Mouse (Mus musculus): ENCODE measurements at regions not wholly inside any gene's neighbourhood (a gene's known extent, or its start where the extent isn't known, plus 50 kb on each side); places are given as distances from the start of the nearest gene placed in this dataset.

- TF ChIP-seq CTCF (IDR thresholded peaks at IDR 0.05; ENCODE audit: borderline replicate concordance, insufficient read depth, low read length), result no peak
- TF ChIP-seq POLR2A (IDR thresholded peaks at IDR 0.05; ENCODE audit: low read depth, low read length), result no peak
These were observed 122.1 kb upstream of the Supt20 start for GRCm38 (mm10) chr3:54570501-54570900.

Measured in embryonic fibroblast, embryonic 13.5 days (primary cell).